Comparison of ENCODE assay signal across 9 mouse cellular contexts in the genomic region with DNA sequence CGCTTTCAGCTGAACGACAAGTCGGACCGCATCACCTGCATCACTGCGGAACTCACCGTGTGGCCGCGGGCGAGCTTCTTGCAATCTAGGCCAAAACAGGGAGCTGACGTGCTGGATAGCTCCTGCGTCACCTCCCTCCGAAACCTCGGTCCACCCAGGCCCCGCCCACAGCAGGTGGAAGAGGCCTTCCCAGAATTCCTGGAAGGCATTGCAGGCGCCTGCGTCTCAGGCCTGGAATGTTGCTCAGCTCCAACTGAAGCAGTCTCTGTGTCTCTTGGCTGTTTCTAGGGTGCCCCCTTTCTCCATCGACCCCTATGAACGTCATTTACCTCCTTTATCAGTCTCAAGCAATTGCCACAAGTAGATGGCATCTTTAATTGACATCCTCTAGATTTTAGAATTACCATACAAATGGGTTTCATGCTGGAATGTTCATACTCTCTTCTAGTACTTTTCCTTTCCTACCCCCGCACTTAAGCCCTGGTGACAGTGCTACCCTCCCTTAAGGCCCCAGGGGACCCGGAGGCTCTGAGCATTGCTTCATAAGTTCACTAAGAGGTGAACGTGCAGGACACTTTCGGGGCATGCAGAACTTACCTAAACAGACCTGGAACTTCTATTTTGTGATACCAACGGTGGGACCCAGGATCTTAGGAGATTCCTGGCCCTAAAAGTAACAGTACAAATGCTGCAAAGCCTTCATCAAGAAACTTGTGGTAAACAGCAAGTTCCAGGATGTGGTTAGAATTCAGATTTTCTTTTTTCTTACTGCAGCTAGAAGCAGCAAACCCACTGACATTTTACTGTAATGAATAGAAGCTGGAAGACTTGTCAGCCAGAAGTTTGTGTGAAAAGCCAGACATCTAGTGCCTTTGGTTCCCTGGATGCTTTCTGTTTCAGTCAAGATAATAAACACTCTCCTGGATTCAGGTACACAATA. TPM values are rescaled to one million over a fixed set of nuclear protein-coding genes. Genes with fewer than 3 reads are reported as not detected.
DNase-seq lines count a peak whose midpoint lies in the region; ATAC-seq lines count a peak whose summit lies in the region.
"Had no signal": no experiment of that assay in that cellular context is flagged by ENCODE, and none has a peak within 500 bp of the region (broad histone marks: within the 10 kb centered on the region; RNA-seq: fewer than 3 reads in every experiment).

A gene (minus strand): TSS at position 179 of the 940 bp plus-strand sequence.

- H3K27ac ChIP-seq in heart, embryonic 13.5 days (replicated peaks): no peak within 1 kb of the TSS
- H3K27ac ChIP-seq in kidney, embryonic 16.5 days (ENCODE audit: low read length): peak within 1 kb of the TSS; percentile 7; the same call in 1 of the 2 replicates
- no peak within 1 kb of the TSS for H3K27ac ChIP-seq in limb, embryonic 15.5 days

- peak within 1 kb of the TSS; percentile 74 for H3K4me2 ChIP-seq in heart, embryonic 13.5 days
- peak within 1 kb of the TSS; percentile 59 for H3K4me2 ChIP-seq in kidney, embryonic 16.5 days (replicated peaks; ENCODE audit: low read depth, low read length)
- H3K4me2 ChIP-seq in limb, embryonic 15.5 days: peak within 1 kb of the TSS; percentile 38

- H3K36me3 ChIP-seq in heart, embryonic 13.5 days: peaks cover 26% of the 10 kb centered on the region
- peaks cover 18% of the 10 kb centered on the region for H3K36me3 ChIP-seq in kidney, embryonic 16.5 days (ENCODE audit: insufficient read depth, low read length)
- peaks cover 15% of the 10 kb centered on the region for H3K36me3 ChIP-seq in limb, embryonic 15.5 days

- peak within 1 kb of the TSS; percentile 73 for H3K9ac ChIP-seq in heart, embryonic 13.5 days
- peak within 1 kb of the TSS; percentile 27 for H3K9ac ChIP-seq in kidney, embryonic 16.5 days (replicated peaks; ENCODE audit: low read length)
- H3K9ac ChIP-seq in limb, embryonic 15.5 days: no peak within 1 kb of the TSS

- no peaks in the 10 kb centered on the region for H3K27me3 ChIP-seq in heart, embryonic 13.5 days (replicated peaks)
- H3K27me3 ChIP-seq in kidney, embryonic 16.5 days (ENCODE audit: insufficient read depth, low read length): no peaks in the 10 kb centered on the region
- H3K27me3 ChIP-seq in limb, embryonic 15.5 days: no peaks in the 10 kb centered on the region

- H3K4me3 ChIP-seq in heart, embryonic 13.5 days: peak within 1 kb of the TSS; percentile 48
- peak within 1 kb of the TSS; percentile 40 for H3K4me3 ChIP-seq in kidney, embryonic 16.5 days (ENCODE audit: low read length)
- H3K4me3 ChIP-seq in limb, embryonic 15.5 days: peak within 1 kb of the TSS; percentile 16

- no peaks in the 10 kb centered on the region for H3K9me3 ChIP-seq in heart, embryonic 13.5 days
- H3K9me3 ChIP-seq in kidney, embryonic 16.5 days (ENCODE audit: low read length): no peaks in the 10 kb centered on the region
- H3K9me3 ChIP-seq in limb, embryonic 15.5 days: no peaks in the 10 kb centered on the region
- H3K9me3 ChIP-seq: G1E had no signal

- peaks cover 13% of the 10 kb centered on the region for H3K4me1 ChIP-seq in heart, embryonic 13.5 days
- H3K4me1 ChIP-seq in kidney, embryonic 16.5 days (ENCODE audit: insufficient read depth, low read length): peaks cover 6% of the 10 kb centered on the region; the same call in 1 of the 2 replicates
- H3K4me1 ChIP-seq in limb, embryonic 15.5 days: peaks cover 6% of the 10 kb centered on the region; the same call in 1 of the 2 replicates

- peak; percentile 56 for DNase-seq in ovary, adult 18-20 months (ENCODE audit: low spot score)
- DNase-seq in ovary, postnatal 14 days (ENCODE audit: low spot score): no peak
- peak; percentile 89 for DNase-seq in embryo, embryonic 10.5 days (ENCODE audit: low spot score)
- DNase-seq in naive thymus-derived CD4-positive, alpha-beta T cell, adult 2 months (ENCODE audit: low read depth): peak; percentile 75
- DNase-seq in thymus, postnatal 14 days: peak; percentile 26

- 9% methylated on average over 23 of the region's 23 CpGs for WGBS in heart, embryonic 13.5 days
- WGBS in kidney, embryonic 16.5 days: 9% methylated on average over 23 of the region's 23 CpGs
- WGBS in limb, embryonic 15.5 days: 10% methylated on average over 23 of the region's 23 CpGs

- ATAC-seq in heart, embryonic 13.5 days (ENCODE audit: extremely low read depth, insufficient number of reproducible peaks, low FRiP score, low TSS enrichment): no peak
- ATAC-seq in kidney, embryonic 16.5 days (ENCODE audit: low FRiP score, low TSS enrichment): peak; percentile 90
- ATAC-seq in limb, embryonic 15.5 days (ENCODE audit: insufficient number of reproducible peaks, low FRiP score, low TSS enrichment, low read depth): peak; percentile 55; the same call in 1 of the 2 replicates

RNA-seq across cellular contexts. Expression of the gene that starts here (rescaled TPM):
- 0.91 and 1.0 TPM in 2 replicates for polyA plus RNA-seq in heart, embryonic 13.5 days (2015; fragmentation: Nextera tagmentation; extraction: Ambion mirVana)
- polyA plus RNA-seq in kidney, embryonic 16.5 days (2015; fragmentation: Nextera tagmentation; extraction: Ambion mirVana): 6.7 and 6.8 TPM in 2 replicates
- 0.96 and 1.2 TPM in 2 replicates for polyA plus RNA-seq in limb, embryonic 15.5 days (2015; fragmentation: Nextera tagmentation; extraction: Ambion mirVana)
- polyA plus RNA-seq: G1E had no signal
